Mouse (Mus musculus) frontal cortex, adult (tissue): Measurements from ENCODE around the gene Rcc1l.
A peak's percentile ranks its signal among the peaks of the same experiment; 100 is the strongest.

Source experiments
- ATAC-seq: cut with Nextera tagmentation; 2 replicates; pipeline ENCODE4 v1.9.2; 2017; ENCODE audit warnings: mild to moderate bottlenecking, moderate library complexity, mixed read lengths; ENCODE audit not compliant: low TSS enrichment

Rcc1l gene

DNA sequence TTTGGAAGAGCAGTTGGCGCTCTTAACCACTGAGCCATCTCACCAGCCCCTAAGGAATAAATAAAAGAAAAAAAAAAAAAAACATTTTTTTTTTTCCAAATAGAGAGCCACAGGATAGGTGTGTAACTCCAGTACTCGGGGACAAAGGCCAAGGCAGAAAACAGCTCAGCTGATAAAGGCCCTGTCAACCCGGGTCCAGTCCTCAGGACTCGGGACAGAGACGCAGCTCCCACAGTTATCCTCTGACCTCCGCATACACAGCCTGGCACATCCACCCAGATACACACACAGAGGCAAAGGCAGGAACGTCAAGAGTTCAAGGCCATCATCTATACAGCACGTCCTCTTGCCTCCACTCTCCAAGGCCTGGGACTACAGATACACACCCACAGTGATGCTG is 6.4 kb downstream of the Rcc1l start:
- no peak for ATAC-seq

DNA sequence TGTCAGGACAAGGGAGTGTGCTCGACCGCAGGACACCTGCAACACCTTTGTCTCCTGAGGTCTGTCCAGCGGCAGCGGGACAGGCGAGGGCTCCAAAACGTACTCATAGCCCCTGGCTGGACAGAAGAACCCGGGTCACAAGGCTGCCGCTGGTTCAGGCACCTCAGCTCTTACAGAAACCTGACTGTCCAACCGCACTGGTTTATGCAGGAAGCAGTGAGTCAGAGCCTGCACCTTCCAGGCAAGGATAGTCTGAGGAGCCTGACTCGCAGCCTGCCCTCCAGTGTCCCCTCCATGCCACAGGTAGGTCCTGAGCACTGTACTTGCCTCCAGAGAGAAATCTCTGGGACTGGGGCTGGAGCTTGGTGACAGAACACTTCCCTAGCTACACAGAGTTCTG is 7.3 kb downstream of the Rcc1l start:
- no peak for ATAC-seq

GRCm38 (mm10) chr5:134168033-134168432 is 8.5 kb downstream of the Rcc1l start:
- no peak for ATAC-seq

- ATAC-seq, result no peak
Measured at GRCm38 (mm10) chr5:134166642-134167041, 9.9 kb downstream of the Rcc1l start.

GRCm38 (mm10) chr5:134164688-134165087 is 11.9 kb downstream of the Rcc1l start:
- ATAC-seq, result no peak

GRCm38 (mm10) chr5:134155916-134156466 is 20.6 kb downstream of the Rcc1l start:
- ATAC-seq, result no peak

DNA sequence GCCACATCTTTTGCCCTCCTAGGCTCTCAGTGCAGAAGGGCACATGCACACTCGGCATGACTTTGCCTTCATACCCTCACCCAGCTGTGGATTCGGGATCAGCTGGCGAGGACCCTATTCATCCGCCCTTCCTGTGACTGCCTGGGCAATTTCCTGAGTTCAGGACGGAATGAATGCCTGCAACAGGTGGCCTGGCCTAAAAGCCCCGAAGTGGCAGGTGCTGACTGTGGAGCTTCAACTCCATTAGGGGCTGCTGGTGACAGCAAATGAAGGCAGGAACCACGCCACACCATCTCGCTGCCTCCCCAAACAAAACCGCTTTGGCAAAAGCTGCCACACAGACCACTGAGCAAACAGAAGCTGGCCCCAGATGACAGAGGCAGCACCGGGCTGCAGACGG is 24.7 kb downstream of the Rcc1l start:
- ATAC-seq, result no peak

DNA sequence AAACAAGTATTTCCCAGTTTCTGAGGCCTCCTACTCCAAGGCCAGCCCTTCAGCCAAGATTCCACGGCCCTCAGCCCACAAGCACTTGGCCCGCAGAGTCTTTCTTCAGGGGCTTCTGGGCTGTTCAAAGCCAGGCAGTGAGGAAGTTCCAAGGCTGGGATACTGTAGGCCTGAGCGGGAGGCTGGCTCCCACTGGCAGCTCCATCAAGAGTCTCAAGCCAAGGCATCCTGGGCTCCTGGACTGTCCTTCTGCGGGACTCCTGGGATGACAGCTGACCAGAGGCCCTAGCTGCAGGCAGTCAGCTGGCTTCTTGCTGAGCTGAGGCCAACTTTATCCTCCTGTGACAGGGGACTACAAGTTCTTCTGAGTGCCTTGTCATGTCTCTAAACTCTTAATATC is 28.4 kb downstream of the Rcc1l start:
- ATAC-seq, result no peak

DNA sequence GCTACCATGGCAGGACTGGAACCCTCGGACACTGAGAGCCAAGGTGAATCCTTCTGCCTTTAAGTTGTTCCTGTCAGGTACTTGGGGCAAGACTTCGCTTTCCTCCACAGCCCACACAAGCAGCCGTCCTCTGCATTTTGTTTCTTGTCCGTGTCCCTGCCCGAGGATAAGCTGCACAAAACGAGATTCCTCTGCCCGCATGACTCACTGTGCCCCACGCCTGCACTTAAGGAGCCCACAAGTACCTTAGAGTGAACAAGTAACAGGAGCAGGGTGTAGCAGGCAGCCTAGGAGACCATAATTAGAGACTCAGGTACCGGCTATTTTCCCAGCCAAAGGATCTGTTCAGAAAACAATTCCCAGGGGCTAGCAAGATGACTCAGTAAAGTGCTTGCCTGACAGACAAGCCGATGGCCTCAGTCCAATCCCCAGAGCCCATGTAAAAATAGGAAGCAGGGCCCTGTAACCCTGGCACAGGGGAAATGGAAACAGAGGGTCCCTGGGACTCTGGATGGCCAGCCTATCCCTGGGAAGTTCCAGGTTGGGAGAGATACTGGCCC is 29.3 kb downstream of the Rcc1l start:
- peak; percentile 53; the same call in 1 of the 2 replicates for ATAC-seq

GRCm38 (mm10) chr5:134144986-134145385 is 31.6 kb downstream of the Rcc1l start:
- no peak for ATAC-seq

- ATAC-seq, result no peak
Measured at GRCm38 (mm10) chr5:134142381-134142780, 34.2 kb downstream of the Rcc1l start.

GRCm38 (mm10) chr5:134141236-134141635 is 35.3 kb downstream of the Rcc1l start:
- ATAC-seq, result no peak

DNA sequence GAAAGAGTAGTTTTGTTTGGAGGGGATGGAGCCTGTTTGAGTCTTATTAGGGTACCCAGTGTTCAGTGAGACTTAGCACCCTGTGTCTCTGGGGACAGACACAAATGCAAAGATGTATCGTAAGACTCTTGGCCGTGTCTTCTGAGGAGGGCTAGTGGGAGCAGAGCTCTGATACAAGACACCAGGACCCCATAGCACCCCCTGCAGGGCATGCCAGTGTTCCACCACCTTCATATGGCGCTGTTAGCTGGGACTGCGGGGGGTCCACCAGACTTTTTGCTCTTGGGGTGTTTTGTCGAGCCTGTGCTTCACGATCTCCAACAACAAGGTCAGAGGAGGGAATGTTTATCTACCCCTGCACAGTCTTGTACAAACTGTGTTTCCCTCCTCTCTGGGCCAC is 37.1 kb downstream of the Rcc1l start:
- no peak for ATAC-seq

- no peak for ATAC-seq
Measured at GRCm38 (mm10) chr5:134137933-134138332, 38.6 kb downstream of the Rcc1l start.

DNA sequence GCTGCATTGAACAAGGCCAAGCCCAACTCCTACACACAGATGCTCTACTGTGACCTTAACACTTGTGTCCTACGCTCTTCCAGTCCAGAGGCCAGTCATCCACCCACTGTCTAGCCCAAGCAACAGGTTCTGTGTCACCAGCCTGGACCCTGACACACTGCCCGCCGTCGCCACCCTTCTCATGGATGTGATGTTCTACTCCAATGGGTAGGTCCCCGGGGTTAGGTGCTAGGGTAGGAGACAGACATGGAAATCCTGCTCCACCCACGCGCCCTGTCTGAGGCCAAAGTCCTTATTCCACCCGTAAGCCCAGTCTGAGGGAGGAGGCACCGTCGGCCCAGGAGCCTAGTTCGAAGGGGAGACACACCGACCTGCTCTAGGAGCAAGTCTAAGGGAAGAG is 40.6 kb downstream of the Rcc1l start:
- ATAC-seq, result no peak

DNA sequence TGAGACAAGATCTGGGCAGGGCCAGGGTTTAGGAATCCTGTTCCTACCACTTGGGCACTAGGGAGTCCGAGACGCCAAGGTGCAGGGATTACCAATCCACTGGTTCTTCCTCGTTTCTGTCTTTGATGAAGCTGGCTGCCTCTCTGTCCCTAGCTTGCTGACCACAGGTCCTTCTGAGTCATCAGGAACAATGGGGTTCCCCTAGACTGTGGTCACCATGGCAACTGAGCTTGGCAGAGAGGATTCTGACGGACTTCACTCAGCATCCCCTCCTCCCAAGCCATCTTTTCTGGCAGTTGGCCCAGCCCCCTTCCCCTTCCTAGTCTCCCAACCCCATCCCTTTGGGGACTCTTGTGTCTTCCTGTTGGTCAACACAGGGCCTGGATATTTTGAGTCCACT is 45.0 kb downstream of the Rcc1l start:
- ATAC-seq, result no peak

GRCm38 (mm10) chr5:134126232-134126631 is 50.3 kb downstream of the Rcc1l start:
- ATAC-seq, result no peak

DNA sequence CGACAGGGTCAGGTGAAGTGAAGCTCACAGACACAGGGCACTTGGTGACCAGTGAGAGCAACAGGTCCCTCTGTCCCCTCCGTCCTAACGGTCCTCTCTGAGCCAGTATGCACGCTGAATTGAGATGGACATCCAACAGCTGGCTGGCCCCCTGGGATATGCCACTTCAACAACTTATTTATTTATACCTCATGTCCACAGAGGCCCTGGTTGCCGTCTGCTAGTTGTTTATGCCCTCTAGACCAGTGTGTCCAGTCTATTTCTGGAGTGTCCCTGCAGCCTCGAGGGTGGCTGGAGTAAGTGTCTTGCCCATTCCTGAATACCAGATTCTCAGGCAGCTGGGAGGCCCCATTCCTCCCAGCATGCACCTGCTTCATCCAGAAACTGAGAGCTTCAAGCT is 52.7 kb downstream of the Rcc1l start:
- ATAC-seq, result no peak

DNA sequence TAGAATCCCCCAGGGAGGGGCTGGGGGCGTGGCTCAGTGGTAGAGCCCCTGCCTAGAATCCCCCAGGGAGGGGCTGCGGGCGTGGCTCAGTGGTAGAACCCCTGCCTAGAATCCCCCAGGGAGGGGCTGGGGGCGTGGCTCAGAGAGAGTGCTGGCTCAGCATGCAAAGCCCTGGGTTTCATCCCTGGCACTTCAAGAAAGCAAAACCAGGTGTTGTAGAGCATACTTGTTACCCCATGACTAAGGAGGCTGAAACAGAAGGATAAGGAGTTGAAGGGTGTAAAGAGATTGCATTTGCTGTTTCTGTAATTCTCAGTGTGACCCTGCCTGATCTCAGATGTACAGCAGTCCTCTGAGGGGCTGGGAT is 54.7 kb downstream of the Rcc1l start:
- no peak for ATAC-seq

DNA sequence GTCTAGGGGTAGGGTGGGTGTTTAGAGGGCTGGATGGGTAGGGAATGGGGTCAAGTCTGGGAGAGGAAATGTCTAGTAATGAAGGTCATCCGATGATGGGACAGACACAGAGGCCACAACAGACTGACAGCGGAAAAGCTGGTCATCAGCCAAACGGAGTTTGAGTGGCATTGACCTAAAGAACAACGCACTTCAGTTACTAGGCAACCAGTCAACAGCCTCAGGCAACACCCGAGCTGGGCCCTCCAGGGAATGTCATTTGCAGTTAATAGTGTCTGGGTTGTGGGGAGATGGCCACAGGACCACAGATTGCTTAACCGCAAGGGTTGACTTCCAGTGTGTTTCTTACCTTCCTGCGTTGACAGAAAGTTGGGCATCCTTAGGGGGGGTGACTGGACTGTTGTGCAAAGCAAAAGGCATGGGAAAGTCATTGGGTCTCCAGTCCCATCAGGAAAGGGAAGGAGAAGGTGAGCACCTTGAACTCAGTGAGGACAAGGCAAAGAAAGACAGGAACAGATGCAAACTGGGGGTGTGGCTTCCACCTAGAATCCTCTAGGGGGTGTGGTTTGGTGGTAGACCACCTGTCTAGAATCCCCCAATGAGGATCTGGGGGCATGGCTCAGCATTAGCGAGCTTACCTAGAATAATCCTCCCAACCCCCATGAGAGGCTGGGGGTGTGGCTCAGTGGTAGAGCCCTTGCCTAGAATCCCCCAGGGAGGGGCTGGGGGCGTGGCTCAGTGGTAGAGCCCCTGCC is 55.3 kb downstream of the Rcc1l start:
- no peak for ATAC-seq

- no peak for ATAC-seq
Measured at GRCm38 (mm10) chr5:134120135-134120534, 56.4 kb downstream of the Rcc1l start.

DNA sequence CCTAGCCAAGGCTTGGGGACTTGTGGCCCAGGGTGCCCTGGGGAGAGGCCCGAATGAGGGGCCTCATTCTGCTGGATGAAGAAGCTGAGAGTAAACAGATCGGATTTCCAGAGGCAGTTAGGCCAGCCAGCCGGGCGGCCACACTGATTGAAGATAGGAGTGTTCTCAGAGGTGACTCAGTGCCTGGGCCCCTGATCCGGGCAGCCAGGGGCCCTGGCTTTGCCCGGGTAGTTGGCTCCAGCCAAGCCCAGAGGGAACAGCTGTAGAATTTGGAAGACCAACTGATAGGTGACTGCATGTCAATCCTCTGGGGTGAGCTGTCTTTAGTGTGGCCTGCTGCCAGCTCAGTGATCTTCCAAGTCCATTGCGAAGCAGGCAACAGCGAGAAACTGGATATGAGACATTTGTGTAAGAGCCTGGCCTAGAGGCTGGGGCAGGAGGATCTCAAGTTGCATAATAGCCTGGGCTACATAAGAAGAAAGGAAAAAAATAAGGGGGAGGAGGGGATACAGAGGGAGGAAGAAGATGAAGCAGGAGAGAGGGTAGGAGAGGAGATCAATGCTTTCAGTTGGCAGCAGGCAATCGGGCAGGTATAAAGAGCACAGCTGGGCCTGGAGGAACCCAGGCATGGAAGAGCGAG is 57.0 kb downstream of the Rcc1l start:
- no peak for ATAC-seq

DNA sequence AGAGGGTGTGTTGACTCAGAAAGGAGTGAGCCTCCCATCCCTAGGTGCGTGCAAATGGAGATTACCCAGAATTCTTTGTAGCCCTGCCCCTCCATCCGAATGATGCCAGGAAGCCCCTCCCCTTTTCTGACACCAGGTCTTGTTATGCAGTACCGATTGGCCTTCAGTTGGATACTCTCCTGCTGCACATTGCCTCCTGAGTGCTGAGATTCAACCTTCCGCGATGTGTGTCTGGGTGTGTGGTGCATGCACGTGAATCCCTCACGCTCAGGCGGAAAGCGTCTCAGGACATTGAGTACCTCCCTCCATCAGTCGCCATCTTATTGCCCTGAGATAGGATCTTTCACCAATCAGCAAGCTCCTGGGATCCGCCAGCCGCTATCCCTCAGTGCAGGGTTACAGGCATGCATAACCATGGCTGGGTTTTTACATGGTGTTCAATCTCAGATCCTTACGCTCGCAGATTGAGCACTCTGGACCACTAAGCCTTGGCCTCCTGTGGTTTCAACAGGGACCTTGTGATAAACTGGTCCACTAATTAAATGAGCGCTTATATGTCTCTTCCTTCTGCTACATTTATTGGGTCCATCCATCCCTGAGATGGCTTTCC is 57.7 kb downstream of the Rcc1l start:
- no peak for ATAC-seq
